22 mouse cellular contexts compared by ENCODE assay signal in the genomic region with DNA sequence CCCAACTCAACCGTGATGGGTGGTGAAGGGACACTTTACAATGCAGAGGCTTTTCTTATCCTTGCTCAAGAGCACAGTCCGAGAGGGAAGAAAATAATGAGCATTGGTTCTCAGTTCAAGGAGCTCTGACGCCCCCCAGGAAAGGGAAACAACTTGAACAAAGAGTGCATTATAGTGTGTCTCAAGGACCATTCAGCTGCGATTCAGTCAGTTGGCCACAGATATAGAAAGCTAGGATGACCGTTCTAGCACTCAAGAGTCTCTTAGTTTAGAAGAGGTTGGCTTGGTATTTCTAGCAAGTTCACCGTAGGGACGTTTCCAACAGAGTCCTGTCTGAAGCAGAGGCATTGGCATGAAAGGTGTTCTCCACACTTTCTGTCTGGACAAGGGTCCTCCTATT. TPM values are rescaled to one million over a fixed set of nuclear protein-coding genes. Genes with fewer than 3 reads are reported as not detected.
A peak's percentile ranks its signal among the peaks of the same experiment; 100 is the strongest.
DNase-seq lines count a peak whose midpoint lies in the region; ATAC-seq and TF ChIP-seq lines count a peak whose summit lies in the region.
"Had no signal": no experiment of that assay in that cellular context is flagged by ENCODE, and none has a peak within 500 bp of the region (broad histone marks: within the 10 kb centered on the region; RNA-seq: fewer than 3 reads in every experiment).

No protein-coding gene starts in this region.

- peak overlapping the region; percentile 94; the same call in 1 of the 2 replicates for H3K27ac ChIP-seq in heart, embryonic 16.5 days (ENCODE audit: low read length)
- no peak overlapping the region for H3K27ac ChIP-seq in heart, adult 2 months
- H3K27ac ChIP-seq in lung, embryonic 14.5 days (ENCODE audit: low read depth): peak overlapping the region; percentile 46; the same call in 1 of the 2 replicates
- H3K27ac ChIP-seq in neural tube, embryonic 15.5 days (replicated peaks): peak overlapping the region; percentile 91; the same call in 1 of the 2 replicates
- peak overlapping the region; percentile 83 for H3K27ac ChIP-seq in olfactory bulb, adult 2 months (ENCODE audit: insufficient read depth, low read depth, low read length)
- no peak overlapping the region for H3K27ac ChIP-seq in kidney, embryonic 15.5 days
- H3K27ac ChIP-seq: kidney, postnatal 0 days had no signal

- WGBS in heart, embryonic 16.5 days: 31% methylated on average over 7 of the region's 7 CpGs
- WGBS in heart, adult 2 months: 50% methylated on average over 7 of the region's 7 CpGs
- 52% methylated on average over 7 of the region's 7 CpGs for WGBS in lung, embryonic 14.5 days
- 57% methylated on average over 7 of the region's 7 CpGs for WGBS in neural tube, embryonic 15.5 days
- 23% methylated on average over 7 of the region's 7 CpGs for WGBS in olfactory bulb, adult 2 months
- WGBS in kidney, embryonic 15.5 days: 74% methylated on average over 7 of the region's 7 CpGs

- H3K4me2 ChIP-seq in heart, embryonic 16.5 days (ENCODE audit: low read depth, low read length): no peak overlapping the region
- no peak overlapping the region for H3K4me2 ChIP-seq in lung, embryonic 14.5 days
- no peak overlapping the region for H3K4me2 ChIP-seq in neural tube, embryonic 15.5 days
- H3K4me2 ChIP-seq in kidney, embryonic 15.5 days: no peak overlapping the region

- no peaks in the 10 kb centered on the region for H3K79me2 ChIP-seq in heart, adult 2 months (replicated peaks; ENCODE audit: control insufficient read depth, insufficient read depth, low read length)

- no peak for DNase-seq in heart, adult 2 months
- DNase-seq in lung, embryonic 14.5 days: peak; percentile 29
- DNase-seq in lung, postnatal 10 days: no peak
- DNase-seq in neural tube, embryonic 10.5 days (ENCODE audit: extremely low spot score, low spot score): no peak
- DNase-seq: adrenal gland, postnatal 10 days; cerebellum, adult 9-10 months; heart, postnatal 36 days; kidney, adult 11 months; lung, adult 2 months; right cerebral cortex, postnatal 25 days; thymus, adult 2 months had no signal

- H3K9me3 ChIP-seq in heart, embryonic 16.5 days (replicated peaks; ENCODE audit: control insufficient read depth, low read length): no peaks in the 10 kb centered on the region
- no peaks in the 10 kb centered on the region for H3K9me3 ChIP-seq in lung, embryonic 14.5 days (ENCODE audit: low read depth, low read length)
- H3K9me3 ChIP-seq in neural tube, embryonic 15.5 days (replicated peaks): no peaks in the 10 kb centered on the region
- no peaks in the 10 kb centered on the region for H3K9me3 ChIP-seq in kidney, embryonic 15.5 days (replicated peaks)
- H3K9me3 ChIP-seq: limb, embryonic 13.5 days; stomach, embryonic 15.5 days had no signal

- H3K9ac ChIP-seq in heart, embryonic 16.5 days (ENCODE audit: low read length): no peak overlapping the region
- H3K9ac ChIP-seq in heart, adult 2 months (ENCODE audit: low read depth, low read length): no peak overlapping the region
- H3K9ac ChIP-seq in lung, embryonic 14.5 days: no peak overlapping the region
- no peak overlapping the region for H3K9ac ChIP-seq in neural tube, embryonic 15.5 days (replicated peaks)
- H3K9ac ChIP-seq in kidney, embryonic 15.5 days: no peak overlapping the region
- H3K9ac ChIP-seq: limb, embryonic 13.5 days; stomach, embryonic 15.5 days had no signal

- intact Hi-C loops in heart, adult 2 months (cut with DNase I): no loop called here

- TF ChIP-seq POLR2A in heart, adult 2 months (IDR thresholded peaks at IDR 0.05; ENCODE audit: insufficient read depth, low read depth, low read length): no peak
- TF ChIP-seq POLR2A in olfactory bulb, adult 2 months (IDR thresholded peaks at IDR 0.05; ENCODE audit: insufficient read depth, low read depth, low read length): no peak

- TF ChIP-seq CTCF in heart, adult 2 months (IDR thresholded peaks at IDR 0.05): no peak
- no peak for TF ChIP-seq CTCF in lung, embryonic 14.5 days (IDR thresholded peaks at IDR 0.05; ENCODE audit: low read depth)
- TF ChIP-seq CTCF in olfactory bulb, adult 2 months (IDR thresholded peaks at IDR 0.05; ENCODE audit: insufficient read depth, low read depth, low read length): no peak

- no peak for ATAC-seq in heart, embryonic 16.5 days (replicated peaks; ENCODE audit: extremely low read depth, insufficient read depth, low FRiP score)
- ATAC-seq in lung, embryonic 14.5 days (ENCODE audit: insufficient read depth): no peak
- ATAC-seq in neural tube, embryonic 15.5 days (ENCODE audit: low FRiP score): no peak
- no peak for ATAC-seq in kidney, embryonic 15.5 days (replicated peaks; ENCODE audit: low FRiP score)
- ATAC-seq: activated CD4-positive, CD25-positive, alpha-beta regulatory T cell, adult 4 months; forebrain, embryonic 14.5 days had no signal

- no peaks in the 10 kb centered on the region for H3K36me3 ChIP-seq in heart, embryonic 16.5 days (ENCODE audit: control insufficient read depth, insufficient read depth)
- H3K36me3 ChIP-seq in heart, adult 2 months (ENCODE audit: control insufficient read depth, insufficient read depth, low read length): no peaks in the 10 kb centered on the region
- H3K36me3 ChIP-seq in lung, embryonic 14.5 days (ENCODE audit: insufficient read depth): no peaks in the 10 kb centered on the region
- no peaks in the 10 kb centered on the region for H3K36me3 ChIP-seq in neural tube, embryonic 15.5 days
- no peaks in the 10 kb centered on the region for H3K36me3 ChIP-seq in kidney, embryonic 15.5 days
- H3K36me3 ChIP-seq: limb, embryonic 13.5 days; stomach, embryonic 15.5 days had no signal

- TF ChIP-seq EP300 in heart, adult 2 months (IDR thresholded peaks at IDR 0.05; ENCODE audit: insufficient read depth, low read depth, low read length): no peak

- no peak overlapping the region for H3K4me3 ChIP-seq in heart, embryonic 16.5 days (ENCODE audit: low read length)
- no peak overlapping the region for H3K4me3 ChIP-seq in heart, adult 2 months
- H3K4me3 ChIP-seq in lung, embryonic 14.5 days (ENCODE audit: low read depth, low read length): no peak overlapping the region
- no peak overlapping the region for H3K4me3 ChIP-seq in neural tube, embryonic 15.5 days (replicated peaks)
- H3K4me3 ChIP-seq in olfactory bulb, adult 2 months (ENCODE audit: insufficient read depth, low read depth, low read length): no peak overlapping the region
- H3K4me3 ChIP-seq in kidney, embryonic 15.5 days (replicated peaks): no peak overlapping the region
- H3K4me3 ChIP-seq: megakaryocyte, embryonic 14.5 days; stomach, embryonic 15.5 days had no signal

- H3K4me1 ChIP-seq in heart, embryonic 16.5 days (ENCODE audit: control insufficient read depth, insufficient read depth, low read length): peaks cover 28% of the 10 kb centered on the region
- peaks cover 6% of the 10 kb centered on the region for H3K4me1 ChIP-seq in heart, adult 2 months (ENCODE audit: control insufficient read depth, insufficient read depth, low read length)
- H3K4me1 ChIP-seq in lung, embryonic 14.5 days (ENCODE audit: insufficient read depth): peaks cover 10% of the 10 kb centered on the region
- peaks cover 43% of the 10 kb centered on the region for H3K4me1 ChIP-seq in neural tube, embryonic 15.5 days
- H3K4me1 ChIP-seq in olfactory bulb, adult 2 months (ENCODE audit: control insufficient read depth, insufficient read depth, low read length): peaks cover 10% of the 10 kb centered on the region
- peaks cover 33% of the 10 kb centered on the region for H3K4me1 ChIP-seq in kidney, embryonic 15.5 days

- H3K27me3 ChIP-seq in heart, embryonic 16.5 days (ENCODE audit: control insufficient read depth, insufficient read depth, low read length): no peaks in the 10 kb centered on the region
- no peaks in the 10 kb centered on the region for H3K27me3 ChIP-seq in heart, adult 2 months (ENCODE audit: control insufficient read depth, insufficient read depth, low read length)
- H3K27me3 ChIP-seq in lung, embryonic 14.5 days (ENCODE audit: insufficient read depth, low read length): no peaks in the 10 kb centered on the region
- H3K27me3 ChIP-seq in neural tube, embryonic 15.5 days (replicated peaks): no peaks in the 10 kb centered on the region; the same call in 1 of the 2 replicates
- no peaks in the 10 kb centered on the region; the same call in 1 of the 2 replicates for H3K27me3 ChIP-seq in kidney, embryonic 15.5 days
- H3K27me3 ChIP-seq: limb, embryonic 13.5 days; stomach, embryonic 15.5 days had no signal

RNA-seq across cellular contexts. Expression of a gene that starts 1.4 kb away (rescaled TPM):
- polyA plus RNA-seq in heart, embryonic 16.5 days (2015; fragmentation: Nextera tagmentation; extraction: Ambion mirVana): 24.1 and 24.5 TPM in 2 replicates
- total RNA-seq in heart, adult 2 months (2021): 1 to 10 TPM; 8.5 to 10.0 TPM
- 7.1 and 7.8 TPM in 2 replicates for polyA plus RNA-seq in heart, adult 2 months (2012; rRNA removed)
- polyA plus RNA-seq in lung, embryonic 14.5 days (2014; fragmentation: Nextera tagmentation; extraction: Ambion mirVana): 51.0 and 55.0 TPM in 2 replicates
- 30.3 and 33.6 TPM in 2 replicates for polyA plus RNA-seq in neural tube, embryonic 15.5 days (2015; fragmentation: Nextera tagmentation; extraction: Ambion mirVana)
- not detected in 2 replicates for polyA plus RNA-seq in olfactory bulb, adult 2 months (2012; ENCODE audit: insufficient read depth, insufficient read length, low replicate concordance, missing spikeins)
- 35.7 and 38.4 TPM in 2 replicates for polyA plus RNA-seq in kidney, embryonic 15.5 days (2015; fragmentation: Nextera tagmentation; extraction: Ambion mirVana)
- total RNA-seq: granulocyte monocyte progenitor cell, adult 5-6 weeks had no signal
- polyA plus RNA-seq: activated CD4-positive, CD25-positive, alpha-beta regulatory T cell, adult 4 months had no signal

RNA-seq across cellular contexts. Expression of a gene that starts 25.4 kb away (rescaled TPM):
- 110 and 124 TPM in 2 replicates for polyA plus RNA-seq in heart, embryonic 16.5 days (2015; fragmentation: Nextera tagmentation; extraction: Ambion mirVana)
- 100 to 1,000 TPM; 123 to 124 TPM for total RNA-seq in heart, adult 2 months (2021)
- 282 and 290 TPM in 2 replicates for polyA plus RNA-seq in heart, adult 2 months (2012; rRNA removed)
- polyA plus RNA-seq in lung, embryonic 14.5 days (2014; fragmentation: Nextera tagmentation; extraction: Ambion mirVana): 124 and 140 TPM in 2 replicates
- polyA plus RNA-seq in neural tube, embryonic 15.5 days (2015; fragmentation: Nextera tagmentation; extraction: Ambion mirVana): 214 and 219 TPM in 2 replicates
- polyA plus RNA-seq in olfactory bulb, adult 2 months (2012; ENCODE audit: insufficient read depth, insufficient read length, low replicate concordance, missing spikeins): 425 and 1,354 TPM in 2 replicates
- polyA plus RNA-seq in kidney, embryonic 15.5 days (2015; fragmentation: Nextera tagmentation; extraction: Ambion mirVana): 124 and 136 TPM in 2 replicates

Comparison
In these comparisons a context has a peak if more than half of its experiments do, and no peak if none do; other contexts are left out.
1. H3K27ac ChIP-seq: peak in heart, embryonic 16.5 days (single experiment), lung, embryonic 14.5 days (single experiment), neural tube, embryonic 15.5 days (single experiment) and olfactory bulb, adult 2 months (single experiment); none in heart, adult 2 months (single experiment) and kidney, embryonic 15.5 days (single experiment).